Mouse (Mus musculus) brain, embryonic 18.5 days (tissue): ENCODE results near the gene Cep131.

Source experiments
- DNase-seq: peaks from one replicate; pipeline ENCODE4 v3.0.0-alpha.2; 2012; ENCODE audit warnings: low read depth, low spot score

The Cep131 gene

GRCm38 (mm10) chr11:120052274-120052673 lies 34.4 kb downstream of the Cep131 start:
- DNase-seq: no peak

GRCm38 (mm10) chr11:120051124-120051811 lies 35.4 kb downstream of the Cep131 start:
- no peak for DNase-seq

GRCm38 (mm10) chr11:120049067-120049466 lies 37.6 kb downstream of the Cep131 start:
- no peak for DNase-seq

GRCm38 (mm10) chr11:120048252-120048556 lies 38.4 kb downstream of the Cep131 start:
- DNase-seq: peak; percentile 39

- DNase-seq: no peak
Observed at GRCm38 (mm10) chr11:120047531-120048251, 38.9 kb downstream of the Cep131 start.

- no peak for DNase-seq
Observed at GRCm38 (mm10) chr11:120046553-120047191, 40.0 kb downstream of the Cep131 start, which contains the start of gene Aatk. Gene Aatk (minus strand): TSS chr11:120047167.

- DNase-seq: no peak
Observed at GRCm38 (mm10) chr11:120045839-120046552, 40.6 kb downstream of the Cep131 start.

- DNase-seq: no peak
Observed at GRCm38 (mm10) chr11:120045341-120045740, 41.3 kb downstream of the Cep131 start.

GRCm38 (mm10) chr11:120042141-120042838 lies 44.3 kb downstream of the Cep131 start:
- no peak for DNase-seq

GRCm38 (mm10) chr11:120041191-120042123 lies 45.2 kb downstream of the Cep131 start:
- no peak for DNase-seq

GRCm38 (mm10) chr11:120040440-120040839 lies 46.2 kb downstream of the Cep131 start:
- no peak for DNase-seq

GRCm38 (mm10) chr11:120039581-120039980 lies 47.0 kb downstream of the Cep131 start:
- no peak for DNase-seq

- DNase-seq: no peak
Observed at GRCm38 (mm10) chr11:120034762-120035161, 51.9 kb downstream of the Cep131 start.

- no peak for DNase-seq
Observed at GRCm38 (mm10) chr11:120034306-120034705, 52.3 kb downstream of the Cep131 start.

GRCm38 (mm10) chr11:120033473-120033872 lies 53.2 kb downstream of the Cep131 start:
- DNase-seq: no peak

GRCm38 (mm10) chr11:120032052-120032451 lies 54.6 kb downstream of the Cep131 start:
- no peak for DNase-seq

- DNase-seq: no peak
Observed at GRCm38 (mm10) chr11:120030145-120030901, 56.3 kb downstream of the Cep131 start.

- no peak for DNase-seq
Observed at GRCm38 (mm10) chr11:120029431-120030144, 57.0 kb downstream of the Cep131 start.
